Mouse (Mus musculus): ENCODE data around the gene Aldh1b1. TPM values are rescaled to one million over a fixed set of nuclear protein-coding genes. Genes with fewer than 3 reads are reported as not detected.

Aldh1b1 gene
- 10.7 and 11.8 TPM in 2 replicates for polyA plus RNA-seq (2015; fragmentation: Nextera tagmentation; extraction: Ambion mirVana)

DNA sequence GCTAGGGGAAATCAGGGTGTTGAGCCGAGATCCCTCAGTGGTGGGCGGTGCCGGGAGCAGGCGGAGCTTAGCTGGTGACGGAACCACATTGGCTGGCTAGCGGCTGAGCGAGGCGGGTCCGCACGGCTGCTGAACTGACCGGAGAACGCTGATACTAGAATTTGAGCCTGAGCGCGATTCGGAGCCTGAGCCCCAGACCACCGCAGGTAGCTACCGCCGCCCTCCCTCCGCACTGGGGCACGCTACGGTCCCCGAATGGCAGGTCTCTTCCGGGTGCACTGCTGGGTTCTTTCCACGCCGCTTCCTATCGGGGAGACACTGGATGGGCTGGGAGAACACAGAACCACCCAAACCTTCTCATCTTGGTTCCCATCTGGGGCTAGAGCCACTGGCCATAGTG lies at the start of gene Aldh1b1:
Aldh1b1 (plus strand) TSS at position 59 of the 400 bp plus-strand sequence.
- peak; percentile 83 for ATAC-seq (ENCODE audit: low FRiP score, low TSS enrichment)
- H3K4me2 ChIP-seq (replicated peaks; ENCODE audit: low read depth, low read length), result peak within 1 kb of the TSS; percentile 88

GRCm38 (mm10) chr4:45749449-45749848 lies 49.4 kb upstream of the Aldh1b1 start:
- Histone ChIP-seq H3K4me1 (ENCODE audit: insufficient read depth, low read length) (0 out of 2 replicates have a peak, but pooled peaks cover 7% of the 10 kb centered on the region), H3K9ac (replicated peaks; ENCODE audit: low read length) (no peak overlapping the region), H3K9me3 (ENCODE audit: low read length) (no peaks in the 10 kb centered on the region), H3K36me3 (ENCODE audit: insufficient read depth, low read length) (no peaks in the 10 kb centered on the region), H3K4me2 (replicated peaks; ENCODE audit: low read depth, low read length) (no peak overlapping the region), H3K27ac (ENCODE audit: low read length) (no peak overlapping the region), H3K4me3 (ENCODE audit: low read length) (no peak overlapping the region), H3K27me3 (ENCODE audit: insufficient read depth, low read length) (no peaks in the 10 kb centered on the region)
- ATAC-seq (ENCODE audit: low FRiP score, low TSS enrichment), result no peak
- WGBS, result 68% methylated on average over 10 of the region's 10 CpGs

More for the DNA sequence above, at the start of gene Aldh1b1:
- Histone ChIP-seq H3K27me3 (ENCODE audit: insufficient read depth, low read length) (no peaks in the 10 kb centered on the region), H3K4me3 (ENCODE audit: low read length) (peak within 1 kb of the TSS; percentile 50), H3K9ac (replicated peaks; ENCODE audit: low read length) (peak within 1 kb of the TSS; percentile 66), H3K27ac (ENCODE audit: low read length) (no peak within 1 kb of the TSS), H3K9me3 (ENCODE audit: low read length) (no peaks in the 10 kb centered on the region), H3K36me3 (ENCODE audit: insufficient read depth, low read length) (no peaks in the 10 kb centered on the region), H3K4me1 (ENCODE audit: insufficient read depth, low read length) (peaks cover 14% of the 10 kb centered on the region)
- under 1% methylated on average over 26 of the region's 26 CpGs for WGBS

- no peaks in the 10 kb centered on the region for H3K27me3 ChIP-seq (ENCODE audit: insufficient read depth, low read length)
- no peak overlapping the region for H3K4me3 ChIP-seq (ENCODE audit: low read length)
- H3K27ac ChIP-seq (ENCODE audit: low read length), result no peak overlapping the region
- 71% methylated on average over 6 of the region's 6 CpGs for WGBS
- H3K36me3 ChIP-seq (ENCODE audit: insufficient read depth, low read length), result no peaks in the 10 kb centered on the region
- no peak overlapping the region for H3K9ac ChIP-seq (replicated peaks; ENCODE audit: low read length)
- no peaks in the 10 kb centered on the region for H3K9me3 ChIP-seq (ENCODE audit: low read length)
- H3K4me2 ChIP-seq (replicated peaks; ENCODE audit: low read depth, low read length), result no peak overlapping the region
- ATAC-seq (ENCODE audit: low FRiP score, low TSS enrichment), result no peak
- H3K4me1 ChIP-seq (ENCODE audit: insufficient read depth, low read length), result 0 out of 2 replicates have a peak, but pooled peaks cover 7% of the 10 kb centered on the region
Observed at GRCm38 (mm10) chr4:45750477-45750876, 48.3 kb upstream of the Aldh1b1 start.

DNA sequence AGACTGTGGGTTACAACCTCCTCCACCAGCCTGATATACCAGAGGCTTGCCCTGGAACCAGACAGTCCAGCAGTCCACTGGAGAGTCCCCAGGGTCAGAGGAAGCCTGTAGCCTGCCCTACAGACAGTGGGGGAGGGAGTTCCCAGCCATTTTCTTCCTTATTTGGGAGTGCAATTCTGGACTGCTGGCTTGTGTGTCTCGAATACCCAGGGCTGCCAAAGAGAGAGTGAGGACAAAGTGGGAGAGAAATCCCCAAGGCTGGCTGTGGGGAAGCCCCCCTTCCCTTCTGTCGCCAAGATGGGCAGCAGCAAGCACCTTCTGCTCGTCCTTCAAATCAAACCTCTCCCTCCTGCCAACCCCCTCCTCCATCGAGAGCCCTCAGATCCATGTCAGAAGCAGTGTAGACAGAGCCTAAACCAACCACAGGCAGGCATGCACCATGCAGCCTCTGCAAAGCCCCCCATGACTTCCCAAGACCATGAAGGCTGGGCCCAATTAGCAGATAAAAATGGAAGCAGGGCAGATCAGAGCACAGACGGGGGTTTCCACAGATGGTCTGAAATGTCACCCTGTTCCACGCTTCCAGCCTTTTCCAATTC lies 45.5 kb upstream of the Aldh1b1 start:
- Histone ChIP-seq H3K4me1 (ENCODE audit: insufficient read depth, low read length) (peaks cover 23% of the 10 kb centered on the region), H3K9ac (replicated peaks; ENCODE audit: low read length) (no peak overlapping the region), H3K9me3 (ENCODE audit: low read length) (no peaks in the 10 kb centered on the region), H3K27ac (ENCODE audit: low read length) (no peak overlapping the region), H3K27me3 (ENCODE audit: insufficient read depth, low read length) (no peaks in the 10 kb centered on the region), H3K36me3 (ENCODE audit: insufficient read depth, low read length) (no peaks in the 10 kb centered on the region), H3K4me3 (ENCODE audit: low read length) (no peak overlapping the region), H3K4me2 (replicated peaks; ENCODE audit: low read depth, low read length) (no peak overlapping the region)
- WGBS, result 47% methylated on average over 6 of the region's 6 CpGs
- peak; percentile 73 for ATAC-seq (ENCODE audit: low FRiP score, low TSS enrichment)

DNA sequence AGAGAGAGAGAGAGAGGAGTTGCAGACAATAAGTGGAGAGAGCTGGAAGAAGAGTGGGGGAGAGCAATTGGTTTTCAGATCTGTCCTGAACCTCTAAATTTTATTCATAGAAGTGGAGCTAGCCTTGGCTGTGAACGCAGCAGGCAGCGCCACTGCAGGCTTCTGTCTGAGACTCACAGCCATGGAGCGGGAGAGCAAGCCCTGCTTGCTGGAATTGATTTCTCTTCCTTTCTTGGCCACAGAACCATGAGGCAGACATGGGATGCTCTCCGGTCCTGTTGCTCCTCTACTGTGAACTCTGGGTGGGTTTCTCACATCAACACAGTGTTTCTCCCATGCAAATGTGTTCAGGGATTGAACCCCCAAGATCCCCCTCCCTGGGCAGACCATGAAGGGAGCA lies 44.7 kb upstream of the Aldh1b1 start:
- no peaks in the 10 kb centered on the region for H3K27me3 ChIP-seq (ENCODE audit: insufficient read depth, low read length)
- no peak overlapping the region for H3K4me3 ChIP-seq (ENCODE audit: low read length)
- no peaks in the 10 kb centered on the region for H3K9me3 ChIP-seq (ENCODE audit: low read length)
- H3K4me2 ChIP-seq (replicated peaks; ENCODE audit: low read depth, low read length), result no peak overlapping the region
- WGBS, result 78% methylated on average over 4 of the region's 4 CpGs
- H3K36me3 ChIP-seq (ENCODE audit: insufficient read depth, low read length), result no peaks in the 10 kb centered on the region
- no peak for ATAC-seq (ENCODE audit: low FRiP score, low TSS enrichment)
- no peak overlapping the region for H3K27ac ChIP-seq (ENCODE audit: low read length)
- no peak overlapping the region for H3K9ac ChIP-seq (replicated peaks; ENCODE audit: low read length)
- peaks cover 26% of the 10 kb centered on the region for H3K4me1 ChIP-seq (ENCODE audit: insufficient read depth, low read length)

- Histone ChIP-seq H3K27me3 (ENCODE audit: insufficient read depth, low read length) (no peaks in the 10 kb centered on the region), H3K27ac (ENCODE audit: low read length) (no peak overlapping the region), H3K4me3 (ENCODE audit: low read length) (no peak overlapping the region), H3K9ac (replicated peaks; ENCODE audit: low read length) (no peak overlapping the region), H3K4me2 (replicated peaks; ENCODE audit: low read depth, low read length) (no peak overlapping the region), H3K36me3 (ENCODE audit: insufficient read depth, low read length) (no peaks in the 10 kb centered on the region), H3K4me1 (ENCODE audit: insufficient read depth, low read length) (peaks cover 26% of the 10 kb centered on the region), H3K9me3 (ENCODE audit: low read length) (no peaks in the 10 kb centered on the region)
- WGBS, result 74% methylated on average over 9 of the region's 9 CpGs
- ATAC-seq (ENCODE audit: low FRiP score, low TSS enrichment), result no peak
Observed at GRCm38 (mm10) chr4:45755097-45755496, 43.7 kb upstream of the Aldh1b1 start.

GRCm38 (mm10) chr4:45755881-45756280 lies 42.9 kb upstream of the Aldh1b1 start:
- Histone ChIP-seq H3K9ac (replicated peaks; ENCODE audit: low read length) (no peak overlapping the region), H3K9me3 (ENCODE audit: low read length) (no peaks in the 10 kb centered on the region), H3K4me2 (replicated peaks; ENCODE audit: low read depth, low read length) (no peak overlapping the region), H3K4me3 (ENCODE audit: low read length) (no peak overlapping the region), H3K36me3 (ENCODE audit: insufficient read depth, low read length) (no peaks in the 10 kb centered on the region), H3K27me3 (ENCODE audit: insufficient read depth, low read length) (no peaks in the 10 kb centered on the region), H3K27ac (ENCODE audit: low read length) (no peak overlapping the region), H3K4me1 (ENCODE audit: insufficient read depth, low read length) (peaks cover 26% of the 10 kb centered on the region)
- 63% methylated on average over 17 of the region's 17 CpGs for WGBS
- no peak for ATAC-seq (ENCODE audit: low FRiP score, low TSS enrichment)

DNA sequence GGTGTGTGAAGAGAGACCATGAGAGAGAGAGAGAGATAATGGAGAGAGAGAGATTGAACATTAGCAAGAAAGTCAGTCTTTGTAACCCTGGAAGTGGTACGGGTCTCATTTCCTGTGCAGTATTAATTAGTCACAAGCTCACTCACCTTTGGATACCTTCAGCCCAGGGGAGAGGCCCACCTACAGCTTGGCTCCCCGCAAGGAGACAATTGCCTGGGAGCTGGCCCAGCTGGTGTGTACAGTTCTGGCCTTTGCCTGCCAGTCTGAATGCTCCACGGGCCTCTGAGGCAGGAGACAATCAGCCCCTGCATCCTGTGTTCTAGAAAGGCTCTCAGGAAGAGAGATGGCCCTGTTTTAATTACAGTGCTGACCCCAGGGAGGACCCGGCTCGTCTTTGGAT lies 40.9 kb upstream of the Aldh1b1 start:
- H3K9ac ChIP-seq (replicated peaks; ENCODE audit: low read length), result no peak overlapping the region
- H3K36me3 ChIP-seq (ENCODE audit: insufficient read depth, low read length), result no peaks in the 10 kb centered on the region
- no peaks in the 10 kb centered on the region for H3K27me3 ChIP-seq (ENCODE audit: insufficient read depth, low read length)
- 20% methylated on average over 5 of the region's 5 CpGs for WGBS
- H3K4me2 ChIP-seq (replicated peaks; ENCODE audit: low read depth, low read length), result no peak overlapping the region
- peak; percentile 72; the same call in 1 of the 2 replicates for ATAC-seq (ENCODE audit: low FRiP score, low TSS enrichment)
- H3K27ac ChIP-seq (ENCODE audit: low read length), result no peak overlapping the region
- no peaks in the 10 kb centered on the region for H3K9me3 ChIP-seq (ENCODE audit: low read length)
- H3K4me3 ChIP-seq (ENCODE audit: low read length), result no peak overlapping the region
- peaks cover 26% of the 10 kb centered on the region for H3K4me1 ChIP-seq (ENCODE audit: insufficient read depth, low read length)

- Histone ChIP-seq H3K9ac (replicated peaks; ENCODE audit: low read length) (no peak overlapping the region), H3K27ac (ENCODE audit: low read length) (no peak overlapping the region), H3K36me3 (ENCODE audit: insufficient read depth, low read length) (no peaks in the 10 kb centered on the region), H3K4me2 (replicated peaks; ENCODE audit: low read depth, low read length) (no peak overlapping the region), H3K4me3 (ENCODE audit: low read length) (no peak overlapping the region), H3K27me3 (ENCODE audit: insufficient read depth, low read length) (0 out of 2 replicates have a peak, but pooled peaks cover 3% of the 10 kb centered on the region), H3K9me3 (ENCODE audit: low read length) (no peaks in the 10 kb centered on the region), H3K4me1 (ENCODE audit: insufficient read depth, low read length) (peaks cover 34% of the 10 kb centered on the region)
- ATAC-seq (ENCODE audit: low FRiP score, low TSS enrichment), result no peak
- 80% methylated on average over 8 of the region's 8 CpGs for WGBS
Observed at GRCm38 (mm10) chr4:45759411-45759810, 39.4 kb upstream of the Aldh1b1 start.

- H3K4me2 ChIP-seq (replicated peaks; ENCODE audit: low read depth, low read length), result no peak overlapping the region
- peaks cover 16% of the 10 kb centered on the region for H3K27me3 ChIP-seq (ENCODE audit: insufficient read depth, low read length)
- no peak overlapping the region for H3K9ac ChIP-seq (replicated peaks; ENCODE audit: low read length)
- H3K4me1 ChIP-seq (ENCODE audit: insufficient read depth, low read length), result peaks cover 43% of the 10 kb centered on the region
- H3K36me3 ChIP-seq (ENCODE audit: insufficient read depth, low read length), result no peaks in the 10 kb centered on the region
- H3K27ac ChIP-seq (ENCODE audit: low read length), result no peak overlapping the region
- H3K9me3 ChIP-seq (ENCODE audit: low read length), result no peaks in the 10 kb centered on the region
- ATAC-seq (ENCODE audit: low FRiP score, low TSS enrichment), result no peak
- WGBS, result 87% methylated on average over 4 of the region's 4 CpGs
- no peak overlapping the region for H3K4me3 ChIP-seq (ENCODE audit: low read length)
Observed at GRCm38 (mm10) chr4:45762600-45762999, 36.2 kb upstream of the Aldh1b1 start.

Measured in kidney, embryonic 16.5 days (tissue).